9 mouse cellular contexts compared by ENCODE assay signal in genomic region chr4:141385275-141385674, GRCm38 (mm10). TPM values are rescaled to one million over a fixed set of nuclear protein-coding genes. Genes with fewer than 3 reads are reported as not detected.
A peak's percentile ranks its signal among the peaks of the same experiment; 100 is the strongest.
DNase-seq lines count a peak whose midpoint lies in the region; ATAC-seq and TF ChIP-seq lines count a peak whose summit lies in the region.
"Had no signal": no experiment of that assay in that cellular context is flagged by ENCODE, and none has a peak within 500 bp of the region (broad histone marks: within the 10 kb centered on the region; RNA-seq: fewer than 3 reads in every experiment).

No protein-coding gene starts in this region.

- H3K4me3 ChIP-seq in embryonic fibroblast, embryonic 13.5 days (ENCODE audit: insufficient read depth, low read length) = no peak overlapping the region
- no peak overlapping the region for H3K4me3 ChIP-seq in kidney, embryonic 15.5 days (replicated peaks)
- H3K4me3 ChIP-seq in midbrain, embryonic 14.5 days (replicated peaks; ENCODE audit: low read depth, low read length) = no peak overlapping the region

- peak; percentile 74 for DNase-seq in adrenal gland, postnatal 14 days
- no peak for DNase-seq in adrenal gland, postnatal 4 days (ENCODE audit: low spot score in 2 of 2)
- peak; percentile 45 for DNase-seq in urinary bladder, postnatal 25 days (ENCODE audit: low spot score)
- DNase-seq in urinary bladder, postnatal 10 days (ENCODE audit: low spot score) = no peak
- peak; percentile 85 for DNase-seq in midbrain, embryonic 14.5 days
- peak; percentile 61 for DNase-seq in thymus, postnatal 0 days (ENCODE audit: low spot score)

- H3K4me1 ChIP-seq in embryonic fibroblast, embryonic 13.5 days (ENCODE audit: control insufficient read depth, insufficient read depth, low read length) = no peaks in the 10 kb centered on the region
- peaks cover 25% of the 10 kb centered on the region for H3K4me1 ChIP-seq in kidney, embryonic 15.5 days
- no peaks in the 10 kb centered on the region for H3K4me1 ChIP-seq in midbrain, embryonic 14.5 days (ENCODE audit: control insufficient read depth, insufficient read depth, low read length)

- no peak overlapping the region for H3K27ac ChIP-seq in embryonic fibroblast, embryonic 13.5 days (ENCODE audit: insufficient read depth, low read length)
- H3K27ac ChIP-seq in kidney, embryonic 15.5 days = no peak overlapping the region
- no peak overlapping the region for H3K27ac ChIP-seq in midbrain, embryonic 14.5 days (replicated peaks; ENCODE audit: low read depth, low read length)

- peaks cover 45% of the 10 kb centered on the region for H3K27me3 ChIP-seq in kidney, embryonic 15.5 days
- H3K27me3 ChIP-seq in midbrain, embryonic 14.5 days (ENCODE audit: control insufficient read depth, insufficient read depth, low read length) = peaks cover 40% of the 10 kb centered on the region

- no peak overlapping the region for H3K4me2 ChIP-seq in kidney, embryonic 15.5 days
- no peak overlapping the region for H3K4me2 ChIP-seq in midbrain, embryonic 14.5 days (ENCODE audit: low read length)

- 0 out of 2 replicates have a peak, but pooled peaks have one; percentile 38 for ATAC-seq in kidney, embryonic 15.5 days (replicated peaks; ENCODE audit: low FRiP score)
- no peak for ATAC-seq in midbrain, embryonic 14.5 days (ENCODE audit: low FRiP score, low TSS enrichment)

- TF ChIP-seq POLR2A in embryonic fibroblast, embryonic 13.5 days (IDR thresholded peaks at IDR 0.05; ENCODE audit: low read depth, low read length) = no peak

- no peaks in the 10 kb centered on the region for H3K36me3 ChIP-seq in kidney, embryonic 15.5 days
- H3K36me3 ChIP-seq in midbrain, embryonic 14.5 days (ENCODE audit: control insufficient read depth, insufficient read depth, low read length) = no peaks in the 10 kb centered on the region

- peak; percentile 80; the same call in 1 of the 2 replicates for TF ChIP-seq CTCF in embryonic fibroblast, embryonic 13.5 days (IDR thresholded peaks at IDR 0.05; ENCODE audit: borderline replicate concordance, insufficient read depth, low read length)

- WGBS in kidney, embryonic 15.5 days = 2% methylated on average over 7 of the region's 7 CpGs
- WGBS in midbrain, embryonic 14.5 days = under 1% methylated on average over 7 of the region's 7 CpGs

- H3K9ac ChIP-seq in kidney, embryonic 15.5 days = no peak overlapping the region
- H3K9ac ChIP-seq in midbrain, embryonic 14.5 days (replicated peaks; ENCODE audit: low read length) = no peak overlapping the region

- H3K9me3 ChIP-seq in kidney, embryonic 15.5 days (replicated peaks) = no peaks in the 10 kb centered on the region
- H3K9me3 ChIP-seq in midbrain, embryonic 14.5 days (ENCODE audit: control insufficient read depth, low read length) = no peaks in the 10 kb centered on the region

RNA-seq across cellular contexts. Expression of gene Clcnka, which starts 13.2 kb away (rescaled TPM):
- not detected in 2 replicates for total RNA-seq in adrenal gland, postnatal 14 days (2021)
- total RNA-seq in adrenal gland, postnatal 4 days (2021) = 1 to 10 TPM in 1 of 2 experiments, not detected in 1; 2.3 TPM
- not detected in 2 replicates for polyA plus RNA-seq in embryonic fibroblast, embryonic 13.5 days (2011; ENCODE audit: insufficient read length, low read depth, missing spikeins)
- 7.6 and 8.5 TPM in 2 replicates for polyA plus RNA-seq in kidney, embryonic 15.5 days (2015; fragmentation: Nextera tagmentation; extraction: Ambion mirVana)
- 0.11 TPM in 1 of 2 replicates, not detected in the other for polyA plus RNA-seq in midbrain, embryonic 14.5 days (2014; fragmentation: Nextera tagmentation; extraction: Ambion mirVana)
- 0.17 and 0.27 TPM in 2 replicates for polyA plus RNA-seq in thymus, postnatal 0 days (2015; fragmentation: Nextera tagmentation; extraction: Ambion mirVana)
- total RNA-seq: left cerebral cortex, postnatal 25 days had no signal

RNA-seq across cellular contexts. Expression of gene Fam131c, which starts 17.3 kb away (rescaled TPM):
- total RNA-seq in adrenal gland, postnatal 14 days (2021) = 11.0 and 16.9 TPM in 2 replicates
- 1 to 10 TPM; 1.9 to 3.0 TPM for total RNA-seq in adrenal gland, postnatal 4 days (2021)
- polyA plus RNA-seq in embryonic fibroblast, embryonic 13.5 days (2011; ENCODE audit: insufficient read length, low read depth, missing spikeins) = not detected in 2 replicates
- polyA plus RNA-seq in kidney, embryonic 15.5 days (2015; fragmentation: Nextera tagmentation; extraction: Ambion mirVana) = 2.0 and 2.4 TPM in 2 replicates
- 26.7 and 37.2 TPM in 2 replicates for polyA plus RNA-seq in midbrain, embryonic 14.5 days (2014; fragmentation: Nextera tagmentation; extraction: Ambion mirVana)
- 0.25 TPM in 1 of 2 replicates, not detected in the other for polyA plus RNA-seq in thymus, postnatal 0 days (2015; fragmentation: Nextera tagmentation; extraction: Ambion mirVana)

RNA-seq across cellular contexts. Expression of gene Clcnkb, which starts 30.5 kb away (rescaled TPM):
- not detected in 2 replicates for total RNA-seq in adrenal gland, postnatal 14 days (2021)
- 10 to 100 TPM in 1 of 2 experiments, 1 to 10 TPM in 1; 1.0 to 24.8 TPM for total RNA-seq in adrenal gland, postnatal 4 days (2021)
- polyA plus RNA-seq in embryonic fibroblast, embryonic 13.5 days (2011; ENCODE audit: insufficient read length, low read depth, missing spikeins) = not detected in 2 replicates
- polyA plus RNA-seq in kidney, embryonic 15.5 days (2015; fragmentation: Nextera tagmentation; extraction: Ambion mirVana) = 19.5 and 19.8 TPM in 2 replicates
- polyA plus RNA-seq in midbrain, embryonic 14.5 days (2014; fragmentation: Nextera tagmentation; extraction: Ambion mirVana) = not detected in 2 replicates
- polyA plus RNA-seq in thymus, postnatal 0 days (2015; fragmentation: Nextera tagmentation; extraction: Ambion mirVana) = 0.23 TPM in 1 of 2 replicates, not detected in the other
- total RNA-seq: left cerebral cortex, postnatal 25 days had no signal

RNA-seq across cellular contexts. Expression of gene Hspb7, which starts 35.3 kb away (rescaled TPM):
- total RNA-seq in adrenal gland, postnatal 14 days (2021) = 0.19 and 1.5 TPM in 2 replicates
- 1 to 10 TPM; 2.9 to 9.6 TPM for total RNA-seq in adrenal gland, postnatal 4 days (2021)
- polyA plus RNA-seq in embryonic fibroblast, embryonic 13.5 days (2011; ENCODE audit: insufficient read length, low read depth, missing spikeins) = 1.2 and 1.9 TPM in 2 replicates
- 1.0 and 1.1 TPM in 2 replicates for polyA plus RNA-seq in kidney, embryonic 15.5 days (2015; fragmentation: Nextera tagmentation; extraction: Ambion mirVana)
- polyA plus RNA-seq in midbrain, embryonic 14.5 days (2014; fragmentation: Nextera tagmentation; extraction: Ambion mirVana) = not detected in 2 replicates
- polyA plus RNA-seq in thymus, postnatal 0 days (2015; fragmentation: Nextera tagmentation; extraction: Ambion mirVana) = 0.27 TPM in 1 of 2 replicates, not detected in the other

RNA-seq across cellular contexts. Expression of gene Srarp, which starts 50.6 kb away (rescaled TPM):
- not detected in 2 replicates for total RNA-seq in adrenal gland, postnatal 14 days (2021)
- total RNA-seq in adrenal gland, postnatal 4 days (2021) = not detected
- not detected in 2 replicates for polyA plus RNA-seq in embryonic fibroblast, embryonic 13.5 days (2011; ENCODE audit: insufficient read length, low read depth, missing spikeins)
- not detected in 2 replicates for polyA plus RNA-seq in kidney, embryonic 15.5 days (2015; fragmentation: Nextera tagmentation; extraction: Ambion mirVana)
- polyA plus RNA-seq in midbrain, embryonic 14.5 days (2014; fragmentation: Nextera tagmentation; extraction: Ambion mirVana) = 0.24 and 0.74 TPM in 2 replicates
- polyA plus RNA-seq in thymus, postnatal 0 days (2015; fragmentation: Nextera tagmentation; extraction: Ambion mirVana) = not detected in 2 replicates

Comparison
In these comparisons a context has a peak if more than half of its experiments do, and no peak if none do; other contexts are left out.
1. DNase-seq: peak in adrenal gland, postnatal 14 days (single experiment), urinary bladder, postnatal 25 days (single experiment), midbrain, embryonic 14.5 days (single experiment) and thymus, postnatal 0 days (single experiment); none in adrenal gland, postnatal 4 days (0 of 2) and urinary bladder, postnatal 10 days (single experiment).
2. RNA of gene Clcnkb, which starts 30.5 kb away (polyA plus RNA-seq): 19.5 to 19.8 TPM in kidney, embryonic 15.5 days; not detected in midbrain, embryonic 14.5 days, 0.23 TPM in thymus, postnatal 0 days and not detected in embryonic fibroblast, embryonic 13.5 days; every median in the first group is over 10 times any median in the second.